Mouse (Mus musculus) midbrain, embryonic 10.5 days (tissue): ENCODE data around the gene Ube2a. TPM values are rescaled to one million over a fixed set of nuclear protein-coding genes. Genes with fewer than 3 reads are reported as not detected.
A peak's percentile ranks its signal among the peaks of the same experiment; 100 is the strongest.
"Not testable (repeated sequence)": the region's sequence is repeated elsewhere in the genome, so short reads cannot be mapped to it uniquely, and the experiment has no call there.

ENCODE experiments used
- DNase-seq: peaks from one replicate; pipeline ENCODE4 v3.0.0-alpha.2; 2017; ENCODE audit warnings: low spot score
- H3K27ac ChIP-seq: fragments of 300-500 bp; sonication (generic); replicated peaks from 2 replicates; pipeline ENCODE4 v1.5.1; 2016; ENCODE audit warnings: mild to moderate bottlenecking
- H3K27me3 ChIP-seq: fragments of 300-500 bp; sonication (generic); 2 replicates; pipeline ENCODE4 v1.6.1; 2016; ENCODE audit warnings: low read depth, mild to moderate bottlenecking; ENCODE audit not compliant: poor library complexity, severe bottlenecking
- H3K36me3 ChIP-seq: fragments of 300-500 bp; sonication (generic); 2 replicates; pipeline ENCODE4 v1.6.1; 2016; ENCODE audit warnings: mild to moderate bottlenecking, moderate library complexity
- H3K4me1 ChIP-seq: fragments of 300-500 bp; sonication (generic); 2 replicates; pipeline ENCODE4 v1.6.1; 2016
- H3K4me3 ChIP-seq: fragments of 300-500 bp; sonication (generic); 2 replicates; pipeline ENCODE4 v1.5.1; 2016; ENCODE audit warnings: mild to moderate bottlenecking, moderate library complexity
- H3K9me3 ChIP-seq: fragments of 300-500 bp; sonication (generic); replicated peaks from 2 replicates; pipeline ENCODE4 v1.6.1; 2016; ENCODE audit warnings: mild to moderate bottlenecking
- WGBS: fragments of 180-500 bp; shearing (Covaris S2); methylation state at CpG from one replicate; pipeline ENCODE4 v1.1.7; 2016; 5-methylcytosine and 5-hydroxymethylcytosine counted together
- polyA plus RNA-seq: library from polyadenylated mRNA; unstranded; fragments of >200 nt; fragmentation: Nextera tagmentation; extraction: Ambion mirVana; gene quantifications from 2 replicates; pipeline ENCODE4 v1.2.1, GENCODE M21; 2016

Ube2a gene
- polyA plus RNA-seq, 1 experiment from 2014 or later, result 131 TPM

GRCm38 (mm10) chrX:36852631-36853030, 21.1 kb upstream of the Ube2a start:
- Histone ChIP-seq H3K9me3 (no peaks in the 10 kb centered on the region), H3K27ac (no peak overlapping the region), H3K27me3 (no peaks in the 10 kb centered on the region), H3K4me1 (no peaks in the 10 kb centered on the region), H3K4me3 (no peak overlapping the region), H3K36me3 (peaks cover 24% of the 10 kb centered on the region)
- 90% methylated on average over 8 of the region's 8 CpGs for WGBS
- no peak for DNase-seq

DNA sequence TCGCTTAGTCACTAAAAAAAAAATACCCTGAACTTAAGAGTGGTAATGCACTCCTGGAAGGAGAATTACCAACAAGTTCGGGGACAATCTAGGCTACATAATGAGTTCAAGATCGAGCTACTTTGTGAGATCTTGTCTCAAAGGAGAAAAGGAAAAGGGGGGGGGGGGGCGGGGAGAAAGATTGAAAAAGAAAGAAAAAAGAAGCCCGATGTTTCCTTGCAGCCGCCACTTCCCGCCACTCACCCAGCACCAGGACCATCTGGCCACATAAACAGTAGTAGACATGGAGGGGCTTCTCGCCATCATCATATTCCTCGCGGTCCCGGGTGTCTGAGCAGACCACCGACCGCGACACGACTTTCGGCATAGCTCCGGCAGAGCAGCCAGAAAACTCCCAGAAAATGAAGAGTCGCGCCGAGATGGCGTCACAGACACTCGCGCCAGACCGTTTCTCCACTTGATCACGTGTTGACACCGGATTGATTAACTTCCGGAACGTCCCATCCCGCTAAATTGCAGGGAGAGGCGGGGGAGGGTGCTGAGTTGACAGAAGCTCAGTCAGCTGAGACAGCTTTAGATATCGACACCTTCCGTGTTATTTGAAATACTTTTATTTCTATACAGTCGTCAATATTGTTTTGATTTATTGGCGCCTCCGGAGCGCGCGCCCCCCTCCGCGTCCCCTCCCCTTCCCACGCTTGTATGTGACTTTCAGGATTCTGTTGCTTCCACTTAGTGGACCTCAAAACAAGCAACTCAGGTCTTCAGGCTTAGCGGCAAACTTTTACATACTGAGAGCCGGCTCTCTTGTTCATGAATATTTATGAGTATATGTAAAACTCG, 9.7 kb upstream of the Ube2a start:
- Histone ChIP-seq H3K27me3 (no peaks in the 10 kb centered on the region), H3K4me1 (peaks cover 8% of the 10 kb centered on the region), H3K36me3 (no peaks in the 10 kb centered on the region), H3K4me3 (peak overlapping the region; percentile 59), H3K9me3 (no peaks in the 10 kb centered on the region), H3K27ac (peak overlapping the region; percentile 75)
- WGBS, result 23% methylated on average over 43 of the region's 44 CpGs
- peak; percentile 81 for DNase-seq

DNA sequence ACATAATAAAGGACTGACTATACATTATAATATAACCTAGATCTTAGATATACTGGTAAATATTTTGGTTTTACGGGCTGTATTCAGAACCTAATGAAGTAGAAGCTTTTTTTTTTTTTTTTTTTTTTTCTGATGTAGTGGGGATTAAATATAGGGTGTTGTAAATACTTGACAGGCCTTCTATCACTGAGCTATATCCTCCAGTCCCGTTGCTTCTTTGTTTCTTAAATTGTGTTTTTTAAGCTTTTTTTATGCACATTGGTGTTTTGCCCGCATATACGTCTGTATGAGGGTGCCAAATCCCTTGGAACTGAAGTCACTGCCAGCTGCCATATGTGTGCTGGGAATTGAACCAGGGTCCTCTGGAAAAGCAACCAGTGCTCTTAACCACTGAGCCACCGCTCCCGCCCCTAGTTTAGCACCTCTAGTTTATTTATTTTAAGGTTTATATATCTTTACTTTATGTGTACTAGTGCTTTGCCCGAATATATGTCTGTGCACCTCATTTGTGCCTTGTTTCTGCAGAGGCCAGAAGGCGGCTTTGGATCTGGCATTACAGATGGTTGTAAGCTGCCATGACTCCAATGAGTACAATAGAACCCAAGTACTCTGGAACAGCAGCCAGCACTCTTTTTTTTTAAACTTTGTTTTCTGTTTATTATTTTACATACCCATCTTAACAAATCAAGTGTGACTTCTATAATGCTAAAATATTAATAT, 8.9 kb upstream of the Ube2a start:
- Histone ChIP-seq H3K27me3 (no peaks in the 10 kb centered on the region), H3K36me3 (no peaks in the 10 kb centered on the region), H3K4me1 (peaks cover 8% of the 10 kb centered on the region), H3K9me3 (no peaks in the 10 kb centered on the region), H3K27ac (no peak overlapping the region), H3K4me3 (peak overlapping the region; percentile 59)
- no peak for DNase-seq
- 55% methylated on average over 8 of the region's 8 CpGs for WGBS

DNA sequence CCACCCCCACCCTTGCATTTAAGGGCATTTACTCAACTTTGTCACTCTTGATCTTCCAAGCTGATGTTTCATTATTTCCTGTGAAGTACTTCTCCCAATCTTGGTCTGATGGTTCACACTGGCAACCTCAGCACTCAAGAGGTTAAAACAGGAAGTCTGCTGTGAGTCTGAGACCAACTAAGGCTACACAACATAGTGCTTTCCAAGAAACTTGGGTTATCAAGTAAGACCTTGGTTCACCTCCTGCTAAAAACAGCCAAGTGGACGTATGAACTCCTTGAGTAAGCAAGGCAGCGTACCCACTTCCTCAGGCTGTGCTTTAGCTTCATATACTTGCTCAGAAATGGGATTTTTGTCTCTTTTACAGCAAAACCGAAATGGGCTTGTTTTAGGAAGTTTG, 3.3 kb upstream of the Ube2a start:
- H3K9me3 ChIP-seq, result peaks cover 9% of the 10 kb centered on the region; the same call in 1 of the 2 replicates
- peaks cover 4% of the 10 kb centered on the region for H3K4me1 ChIP-seq
- no peaks in the 10 kb centered on the region for H3K27me3 ChIP-seq
- WGBS, result 78% methylated on average over 3 of the region's 3 CpGs
- no peaks in the 10 kb centered on the region for H3K36me3 ChIP-seq
- H3K27ac ChIP-seq, result no peak overlapping the region
- no peak for DNase-seq
- no peak overlapping the region for H3K4me3 ChIP-seq

- H3K9me3 ChIP-seq, result peaks cover 9% of the 10 kb centered on the region; the same call in 1 of the 2 replicates
- H3K4me1 ChIP-seq, result peaks cover 5% of the 10 kb centered on the region
- WGBS, result 16% methylated on average over 57 of the region's 57 CpGs
- DNase-seq, result peak; percentile 83
- H3K36me3 ChIP-seq, result 0 out of 2 replicates have a peak, but pooled peaks cover 6% of the 10 kb centered on the region
- peak overlapping the region; percentile 76 for H3K4me3 ChIP-seq
- no peaks in the 10 kb centered on the region for H3K27me3 ChIP-seq
- H3K27ac ChIP-seq, result peak overlapping the region; percentile 88
These were observed 537 bp downstream of the Ube2a start for GRCm38 (mm10) chrX:36874178-36874696.

- WGBS, result 10% methylated on average over 33 of the region's 36 CpGs
These were observed 1.0 kb downstream of the Ube2a start for GRCm38 (mm10) chrX:36874704-36875128.

DNA sequence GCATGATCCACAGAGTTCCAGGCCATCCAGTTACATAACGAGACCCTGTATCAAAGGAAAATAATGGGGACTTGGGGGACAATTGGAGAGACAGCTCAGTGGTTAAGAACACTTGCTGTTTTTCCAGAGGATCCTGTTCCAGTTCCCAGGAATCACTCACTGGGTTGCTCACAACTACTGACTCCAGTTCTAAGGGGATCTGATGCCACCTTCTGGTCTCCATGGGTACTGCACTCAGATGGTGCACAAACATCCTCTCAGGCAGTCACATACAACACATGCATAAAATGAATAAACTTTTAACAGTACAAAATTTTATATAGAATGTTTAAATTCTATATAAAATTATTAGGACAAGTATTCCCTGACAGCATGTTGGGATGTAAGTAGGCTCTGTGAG, 11.0 kb downstream of the Ube2a start:
- no peak for DNase-seq
- Histone ChIP-seq H3K4me3 (no peak overlapping the region), H3K4me1 (no peaks in the 10 kb centered on the region), H3K9me3 (peaks cover 5% of the 10 kb centered on the region; the same call in 1 of the 2 replicates), H3K27me3 (no peaks in the 10 kb centered on the region), H3K27ac (no peak overlapping the region), H3K36me3 (peaks cover 56% of the 10 kb centered on the region)
- WGBS, result 96% methylated on average over 1 of the region's 1 CpGs

More at GRCm38 (mm10) chrX:36874704-36875128, 1.0 kb downstream of the Ube2a start:
- no peak for DNase-seq
- H3K36me3 ChIP-seq, result 0 out of 2 replicates have a peak, but pooled peaks cover 7% of the 10 kb centered on the region
- H3K4me1 ChIP-seq, result peaks cover 5% of the 10 kb centered on the region
- H3K9me3 ChIP-seq, result peaks cover 9% of the 10 kb centered on the region; the same call in 1 of the 2 replicates
- peak overlapping the region; percentile 76 for H3K4me3 ChIP-seq
- peak overlapping the region; percentile 88 for H3K27ac ChIP-seq
- H3K27me3 ChIP-seq, result no peaks in the 10 kb centered on the region

GRCm38 (mm10) chrX:36898931-36899330, 25.2 kb downstream of the Ube2a start:
- WGBS, result 28% methylated on average over 1 of the region's 1 CpGs
- H3K36me3 ChIP-seq, DNase-seq, H3K4me3 ChIP-seq, H3K27ac ChIP-seq, H3K27me3 ChIP-seq, H3K9me3 ChIP-seq, H3K4me1 ChIP-seq: not testable (repeated sequence)

GRCm38 (mm10) chrX:36901655-36902054, 28.0 kb downstream of the Ube2a start:
- H3K27ac ChIP-seq, result peak overlapping the region; percentile 88; the same call in 1 of the 2 replicates
- H3K27me3 ChIP-seq, result no peaks in the 10 kb centered on the region
- no peaks in the 10 kb centered on the region for H3K36me3 ChIP-seq
- H3K9me3 ChIP-seq, result no peaks in the 10 kb centered on the region; the same call in 1 of the 2 replicates
- 38% methylated on average over 3 of the region's 3 CpGs for WGBS
- peak overlapping the region; percentile 71 for H3K4me3 ChIP-seq
- H3K4me1 ChIP-seq, result peaks cover 6% of the 10 kb centered on the region; the same call in 1 of the 2 replicates
- no peak for DNase-seq

GRCm38 (mm10) chrX:36902321-36903114, 28.8 kb downstream of the Ube2a start, which contains the start of gene Nkrf:
TSS of gene Nkrf (minus strand) at chrX:36902899.
- DNase-seq, result peak; percentile 34
- peaks cover 6% of the 10 kb centered on the region; the same call in 1 of the 2 replicates for H3K4me1 ChIP-seq
- no peaks in the 10 kb centered on the region; the same call in 1 of the 2 replicates for H3K9me3 ChIP-seq
- H3K36me3 ChIP-seq, result no peaks in the 10 kb centered on the region
- no peaks in the 10 kb centered on the region for H3K27me3 ChIP-seq
- 13% methylated on average over 38 of the region's 47 CpGs for WGBS
- H3K4me3 ChIP-seq, result peak within 1 kb of the TSS; percentile 71
- H3K27ac ChIP-seq, result peak within 1 kb of the TSS; percentile 88

- Histone ChIP-seq H3K4me1 (peaks cover 6% of the 10 kb centered on the region; the same call in 1 of the 2 replicates), H3K4me3 (peak overlapping the region; percentile 71), H3K36me3 (no peaks in the 10 kb centered on the region), H3K27ac (peak overlapping the region; percentile 88), H3K9me3 (no peaks in the 10 kb centered on the region; the same call in 1 of the 2 replicates), H3K27me3 (no peaks in the 10 kb centered on the region)
- WGBS, result 13% methylated on average over 31 of the region's 32 CpGs
- peak; percentile 89 for DNase-seq
These were observed 29.5 kb downstream of the Ube2a start for GRCm38 (mm10) chrX:36903115-36903768.
